Mouse (Mus musculus): ENCODE measurements around the gene Agap2. TPM values are rescaled to one million over a fixed set of nuclear protein-coding genes. Genes with fewer than 3 reads are reported as not detected.

Agap2 gene
- polyA plus RNA-seq (2012; rRNA removed): 113 and 151 TPM in 2 replicates

DNA sequence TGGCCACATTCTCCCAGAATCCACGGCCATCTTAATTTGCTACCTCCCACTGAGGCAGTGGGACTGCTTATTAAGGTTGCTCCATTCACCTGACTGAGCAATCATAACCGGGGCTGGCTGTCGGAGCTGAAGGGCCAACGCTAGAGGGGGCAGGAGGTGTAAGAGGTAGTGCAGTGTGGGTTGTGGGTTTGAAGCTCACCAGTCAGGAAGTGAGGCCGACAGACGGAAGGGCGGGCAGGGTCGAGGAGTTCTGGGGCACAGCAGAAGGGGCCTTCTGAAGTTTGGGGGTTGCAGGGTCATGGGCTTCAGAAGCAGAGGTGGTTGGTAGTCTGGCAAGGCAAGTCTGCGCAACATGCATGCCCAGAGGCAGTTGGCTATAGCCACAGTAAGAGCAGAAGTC is at the start of gene Agap2:
Gene Agap2, plus strand, starts transcription at position 205 of the 400 bp plus-strand sequence.
- no peak for TF ChIP-seq POLR2A (IDR thresholded peaks at IDR 0.05; ENCODE audit: borderline replicate concordance, extremely low read depth, insufficient read depth, insufficient read length, poor library complexity, severe bottlenecking)
- TF ChIP-seq CTCF (IDR thresholded peaks at IDR 0.05; ENCODE audit: borderline replicate concordance, extremely low read depth, insufficient read depth, insufficient read length): no peak
- DNase-seq (ENCODE audit: low read depth): no peak

DNA sequence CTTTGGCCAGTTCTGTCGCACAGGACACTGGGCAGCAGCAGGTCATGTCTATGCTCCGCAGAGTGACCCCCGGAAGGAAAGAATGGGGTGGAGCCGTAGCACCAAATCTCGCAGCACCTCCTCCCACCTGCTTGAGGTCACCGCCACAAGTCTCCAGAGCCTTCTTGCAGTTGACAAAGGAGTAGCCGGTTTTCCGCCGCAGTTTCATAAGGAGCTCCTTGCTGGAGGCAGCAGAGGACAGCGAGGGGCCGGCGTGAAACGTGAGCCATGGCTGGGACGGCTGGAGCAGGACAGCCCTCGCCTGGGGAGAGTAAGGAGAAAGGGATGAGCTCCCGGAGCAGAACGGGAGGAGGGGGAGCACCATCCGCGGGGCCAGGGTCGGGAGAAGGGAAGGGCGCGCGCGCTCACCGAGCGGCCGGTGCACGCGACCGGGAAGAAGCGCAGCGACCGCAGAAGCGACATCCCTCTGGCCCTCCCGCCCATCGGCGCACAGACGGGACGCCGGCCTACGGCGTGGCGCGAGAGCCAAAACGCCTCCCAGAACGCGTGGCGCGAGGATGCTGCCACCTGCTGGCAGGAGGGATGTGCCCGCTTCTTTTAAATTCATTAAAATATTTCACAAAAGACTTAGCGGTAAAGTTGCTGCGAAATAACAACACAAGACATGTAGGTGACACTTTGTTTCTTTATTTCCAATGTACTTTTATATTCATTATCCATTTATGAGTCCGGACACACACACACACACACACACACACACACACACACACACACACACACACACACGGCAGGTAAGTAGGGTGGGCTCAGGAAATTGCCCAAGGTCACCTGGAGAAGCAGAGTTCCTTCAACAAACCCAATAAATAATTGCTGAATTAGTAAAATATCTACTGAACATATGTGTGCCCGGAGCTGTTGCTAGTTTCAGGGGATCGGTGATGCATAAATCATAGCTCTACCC is 44.5 kb upstream of the Agap2 start, which contains the start of gene Tsfm:
Gene Tsfm, minus strand, starts transcription at position 505 of the 961 bp plus-strand sequence.
- DNase-seq (ENCODE audit: low read depth): peak; percentile 97
- TF ChIP-seq CTCF (IDR thresholded peaks at IDR 0.05; ENCODE audit: borderline replicate concordance, extremely low read depth, insufficient read depth, insufficient read length) (peak; percentile 97), POLR2A (IDR thresholded peaks at IDR 0.05; ENCODE audit: borderline replicate concordance, extremely low read depth, insufficient read depth, insufficient read length, poor library complexity, severe bottlenecking) (peak; percentile 85)

DNA sequence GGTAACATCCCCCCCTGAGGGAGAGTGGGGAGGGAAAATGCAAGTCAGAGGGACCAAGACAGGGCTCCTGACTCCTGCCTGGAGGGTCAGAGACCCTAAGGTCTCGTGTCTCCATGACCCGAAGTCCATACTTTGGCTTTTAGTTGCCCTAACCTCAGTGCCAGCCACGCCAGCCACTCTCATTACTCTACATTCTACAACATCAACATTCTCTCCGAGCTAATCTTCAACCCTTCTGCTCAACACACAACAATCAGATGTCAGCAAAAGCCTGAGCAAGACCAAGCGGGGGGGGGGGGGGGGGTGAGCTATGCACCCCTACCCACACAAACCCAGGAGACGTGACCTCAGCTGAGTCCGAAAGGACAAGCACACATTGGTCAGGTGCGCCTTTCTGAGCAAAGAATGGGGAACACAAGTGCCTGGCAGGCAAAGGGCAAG is 41.8 kb upstream of the Agap2 start:
- TF ChIP-seq CTCF (IDR thresholded peaks at IDR 0.05; ENCODE audit: borderline replicate concordance, extremely low read depth, insufficient read depth, insufficient read length) (no peak), POLR2A (IDR thresholded peaks at IDR 0.05; ENCODE audit: borderline replicate concordance, extremely low read depth, insufficient read depth, insufficient read length, poor library complexity, severe bottlenecking) (no peak)
- DNase-seq (ENCODE audit: low read depth): no peak

DNA sequence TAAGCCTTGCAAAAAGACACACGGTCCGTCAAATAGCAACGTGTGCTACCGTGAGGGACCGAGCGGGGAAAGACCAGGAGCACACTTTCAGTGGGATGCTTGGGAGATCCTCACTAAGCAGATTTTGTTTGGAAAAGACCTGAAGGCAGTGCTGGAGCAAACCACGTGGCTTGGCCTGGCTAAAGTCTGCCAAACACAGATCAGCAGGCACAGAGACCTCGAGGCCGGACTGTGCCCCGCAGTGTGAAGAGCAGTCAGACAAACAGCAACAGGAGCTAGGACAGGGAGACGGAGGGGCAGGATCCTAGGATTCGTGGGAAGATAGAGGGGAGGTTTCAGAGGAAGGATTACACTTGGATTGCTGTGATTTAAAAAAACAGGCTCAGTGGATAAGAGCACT is 38.8 kb upstream of the Agap2 start:
- DNase-seq (ENCODE audit: low read depth): no peak
- TF ChIP-seq CTCF (IDR thresholded peaks at IDR 0.05; ENCODE audit: borderline replicate concordance, extremely low read depth, insufficient read depth, insufficient read length) (no peak), POLR2A (IDR thresholded peaks at IDR 0.05; ENCODE audit: borderline replicate concordance, extremely low read depth, insufficient read depth, insufficient read length, poor library complexity, severe bottlenecking) (no peak)

DNA sequence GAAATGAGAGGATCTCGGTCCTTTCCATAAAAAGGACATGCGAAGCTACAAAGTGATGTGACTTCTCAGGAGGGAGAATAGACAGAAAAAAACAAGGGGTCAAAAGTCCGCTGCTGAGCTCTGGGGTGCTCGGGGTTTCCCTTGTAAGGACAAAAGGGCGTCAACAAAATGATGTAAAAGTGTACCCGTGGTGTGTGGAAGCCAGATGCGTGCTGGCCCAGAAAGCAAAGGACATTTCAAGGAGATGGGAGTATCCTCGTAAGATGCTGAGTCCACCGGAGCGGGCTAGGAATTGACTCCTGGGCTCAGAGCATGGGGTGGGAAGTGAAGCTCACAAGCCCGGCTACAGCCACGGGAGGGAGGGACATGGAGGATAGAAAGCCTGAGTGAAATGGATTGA is 37.4 kb upstream of the Agap2 start:
- DNase-seq (ENCODE audit: low read depth): no peak
- no peak for TF ChIP-seq CTCF (IDR thresholded peaks at IDR 0.05; ENCODE audit: borderline replicate concordance, extremely low read depth, insufficient read depth, insufficient read length)
- TF ChIP-seq POLR2A (IDR thresholded peaks at IDR 0.05; ENCODE audit: borderline replicate concordance, extremely low read depth, insufficient read depth, insufficient read length, poor library complexity, severe bottlenecking): no peak

DNA sequence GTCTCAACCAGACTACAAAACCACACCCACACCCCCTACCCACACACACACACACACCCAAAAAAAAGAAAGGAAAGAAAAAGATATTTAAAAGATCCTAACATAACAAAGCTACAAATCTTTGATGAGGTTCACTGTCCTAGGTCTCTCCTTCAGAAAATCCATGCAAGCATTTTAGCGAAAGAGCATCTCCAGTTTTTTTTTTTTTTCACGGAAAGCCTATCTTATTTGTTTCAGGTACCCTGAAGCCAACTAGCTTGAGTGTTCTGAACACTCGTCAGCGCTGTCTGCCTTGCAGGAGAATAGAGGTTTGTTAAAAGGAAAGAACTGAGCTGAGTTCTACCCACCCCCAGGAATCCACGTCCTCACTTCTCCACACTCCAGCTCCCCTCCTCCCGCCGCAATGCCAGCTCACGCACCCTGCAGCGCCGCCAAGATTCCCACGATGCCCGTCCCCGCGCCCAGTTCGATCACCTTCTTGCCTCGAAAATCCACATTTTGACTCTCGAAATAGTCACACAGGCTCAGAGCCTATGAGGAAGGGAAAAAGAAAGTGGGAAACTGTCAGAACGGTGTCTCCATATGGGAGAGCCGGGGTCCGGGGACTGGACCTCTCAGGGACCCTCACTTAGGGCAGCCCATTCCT is 34.4 kb upstream of the Agap2 start:
- DNase-seq (ENCODE audit: low read depth): no peak
- TF ChIP-seq CTCF (IDR thresholded peaks at IDR 0.05; ENCODE audit: borderline replicate concordance, extremely low read depth, insufficient read depth, insufficient read length): no peak
- TF ChIP-seq POLR2A (IDR thresholded peaks at IDR 0.05; ENCODE audit: borderline replicate concordance, extremely low read depth, insufficient read depth, insufficient read length, poor library complexity, severe bottlenecking): no peak

DNA sequence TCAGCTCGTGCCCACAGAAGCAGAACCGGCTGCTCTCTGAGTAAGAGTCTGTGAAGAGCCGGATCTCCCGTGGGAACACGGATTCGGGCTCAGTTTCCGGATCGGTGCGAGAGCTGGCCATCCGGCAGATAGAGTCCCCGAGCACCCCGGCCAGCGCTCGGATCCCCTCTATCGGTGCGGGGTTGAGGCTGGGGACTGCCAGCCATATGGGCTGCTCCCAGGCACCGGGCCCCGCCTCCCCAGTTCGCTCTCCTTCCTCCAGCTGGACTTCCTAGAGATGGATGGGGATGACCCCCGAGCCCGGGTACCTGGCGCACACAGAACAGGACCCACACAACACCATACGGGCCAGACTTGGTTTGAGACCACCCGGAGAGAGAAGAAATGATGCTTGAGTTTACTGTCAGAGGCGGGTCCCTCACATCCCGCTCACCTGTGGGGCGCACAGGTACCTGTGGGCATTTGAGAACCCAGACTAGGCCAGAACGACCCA is 33.8 kb upstream of the Agap2 start, which contains the start of the genes Mettl1 and Eef1akmt3:
Gene Mettl1, plus strand, starts transcription at position 141 of the 493 bp plus-strand sequence.
Gene Eef1akmt3, minus strand, starts transcription at position 240 of the 493 bp plus-strand sequence.
- TF ChIP-seq CTCF (IDR thresholded peaks at IDR 0.05; ENCODE audit: borderline replicate concordance, extremely low read depth, insufficient read depth, insufficient read length): no peak
- no peak for TF ChIP-seq POLR2A (IDR thresholded peaks at IDR 0.05; ENCODE audit: borderline replicate concordance, extremely low read depth, insufficient read depth, insufficient read length, poor library complexity, severe bottlenecking)
- DNase-seq (ENCODE audit: low read depth): no peak

DNA sequence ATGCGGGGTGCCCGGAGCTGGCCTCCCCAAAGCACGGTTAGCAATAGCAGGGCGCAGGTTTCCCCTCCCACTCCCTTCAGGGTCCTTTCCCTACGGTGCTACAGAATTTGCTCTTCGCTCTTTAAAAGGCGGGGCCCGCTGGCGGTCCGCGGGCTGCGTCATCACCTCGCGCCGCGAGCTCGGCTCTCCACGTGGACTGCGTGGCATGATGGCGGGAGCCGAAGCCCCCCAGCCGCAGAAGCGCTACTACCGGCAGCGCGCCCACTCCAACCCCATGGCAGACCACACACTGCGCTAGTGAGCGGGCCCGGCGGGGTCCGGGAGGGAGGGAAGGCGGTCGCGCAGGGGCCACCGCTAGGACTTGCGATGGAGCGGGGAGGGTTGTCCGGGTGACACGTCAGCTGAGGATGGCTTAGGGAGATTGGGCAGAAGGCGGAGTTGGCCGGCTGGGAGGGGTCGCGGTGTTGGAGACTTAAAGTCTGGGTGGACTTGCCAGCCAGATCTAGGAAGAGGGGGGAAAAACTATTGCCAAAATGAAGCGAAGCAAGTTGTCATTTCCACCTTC is 33.2 kb upstream of the Agap2 start:
- peak; percentile 96 for DNase-seq (ENCODE audit: low read depth)
- no peak for TF ChIP-seq CTCF (IDR thresholded peaks at IDR 0.05; ENCODE audit: borderline replicate concordance, extremely low read depth, insufficient read depth, insufficient read length)
- TF ChIP-seq POLR2A (IDR thresholded peaks at IDR 0.05; ENCODE audit: borderline replicate concordance, extremely low read depth, insufficient read depth, insufficient read length, poor library complexity, severe bottlenecking): no peak

DNA sequence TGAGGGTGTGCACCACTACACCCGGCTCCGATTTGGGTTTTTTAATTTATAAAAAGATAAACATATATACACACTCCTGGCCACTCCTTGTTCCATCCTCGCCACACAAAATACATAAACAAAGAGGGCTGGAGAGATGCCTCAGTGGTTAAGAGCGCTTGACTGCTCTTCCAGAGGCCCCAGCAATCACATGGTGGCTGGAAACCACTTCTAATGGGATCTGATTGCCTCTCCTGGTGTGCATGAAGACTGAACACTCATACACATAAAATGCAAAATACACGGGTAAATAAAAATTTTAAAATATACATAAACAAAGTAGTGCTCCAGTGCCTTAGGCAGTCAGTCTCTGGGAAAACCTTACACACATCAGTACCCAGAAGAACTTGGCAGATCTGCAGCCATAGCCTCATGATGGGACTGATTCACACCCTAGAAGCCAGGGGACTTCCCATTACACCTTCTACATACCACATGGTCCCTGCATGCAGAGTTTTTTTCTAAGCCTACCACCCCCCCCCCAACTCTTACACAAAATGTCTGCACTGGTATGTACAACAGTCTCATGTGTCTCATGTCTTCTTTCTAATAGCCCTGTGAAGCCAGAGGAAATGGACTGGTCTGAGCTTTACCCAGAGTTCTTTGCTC is 32.5 kb upstream of the Agap2 start:
- no peak for DNase-seq (ENCODE audit: low read depth)
- TF ChIP-seq CTCF (IDR thresholded peaks at IDR 0.05; ENCODE audit: borderline replicate concordance, extremely low read depth, insufficient read depth, insufficient read length) (no peak), POLR2A (IDR thresholded peaks at IDR 0.05; ENCODE audit: borderline replicate concordance, extremely low read depth, insufficient read depth, insufficient read length, poor library complexity, severe bottlenecking) (no peak)

DNA sequence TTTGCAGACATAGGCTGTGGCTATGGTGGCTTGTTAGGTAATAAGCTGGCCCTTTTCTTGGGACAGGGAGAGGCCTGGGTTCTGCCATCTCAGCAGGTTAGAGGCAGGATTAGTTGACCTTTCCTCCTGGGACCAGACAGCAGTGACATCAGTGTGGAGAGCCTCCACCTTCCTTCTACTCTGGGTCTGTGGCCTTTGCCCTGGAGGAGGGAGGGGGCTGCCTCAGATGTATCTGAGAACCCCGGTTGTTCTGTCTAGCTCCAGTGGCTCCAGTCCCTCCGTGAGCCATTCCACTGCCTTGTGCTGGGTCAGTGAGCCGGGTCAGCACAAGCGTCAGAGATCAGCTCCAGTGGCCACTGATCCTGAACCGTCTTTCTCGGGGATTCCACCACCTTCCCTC is 31.9 kb upstream of the Agap2 start:
- TF ChIP-seq CTCF (IDR thresholded peaks at IDR 0.05; ENCODE audit: borderline replicate concordance, extremely low read depth, insufficient read depth, insufficient read length): no peak
- TF ChIP-seq POLR2A (IDR thresholded peaks at IDR 0.05; ENCODE audit: borderline replicate concordance, extremely low read depth, insufficient read depth, insufficient read length, poor library complexity, severe bottlenecking): no peak
- DNase-seq (ENCODE audit: low read depth): no peak

All from brain, embryonic 14.5 days (tissue).